Mouse (Mus musculus): ENCODE measurements around the gene Wrap53. TPM values are rescaled to one million over a fixed set of nuclear protein-coding genes. Genes with fewer than 3 reads are reported as not detected.

The Wrap53 gene
- total RNA-seq, 2 experiments from 2014 or later, result 3.2 to 3.4 TPM

DNA sequence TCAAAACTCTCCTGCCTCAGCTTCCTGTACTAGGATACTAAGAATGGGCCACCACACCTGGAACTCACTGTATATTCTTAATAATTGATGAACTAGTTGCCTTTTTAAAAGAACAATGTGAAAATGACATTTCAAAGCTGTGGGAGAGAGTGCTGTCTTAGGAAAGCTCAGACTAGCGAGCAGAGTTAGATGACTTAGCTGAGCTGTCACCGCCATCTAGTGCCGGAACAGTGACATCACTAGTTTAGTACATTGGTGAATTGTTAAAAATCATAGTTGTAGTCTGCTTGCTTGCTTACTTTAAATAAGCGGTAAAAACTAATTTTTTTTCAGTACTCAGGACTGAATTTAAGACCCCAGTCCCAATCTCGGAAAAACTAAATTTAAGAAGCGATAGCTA, 66.2 kb downstream of the Wrap53 start:
- DNase-seq, result peak; percentile 74
- Histone ChIP-seq H3K4me3 (no peak overlapping the region), H3K27ac (no peak overlapping the region)
- TF ChIP-seq CTCF (IDR thresholded peaks at IDR 0.05), result peak; percentile 86
- intact Hi-C loops (cut with DNase I), result loop anchor here (1.0 to 5.0 kb wide), 4 partner anchors 72 to 257 kb away; no protein-coding TSS in a partner anchor

Other genes starting within 250 kb of the Wrap53 start
- gene Rnf227, start 239.8 kb downstream of the Wrap53 start, total RNA-seq (2021), result not detected
- gene Chd3, start 210.8 kb downstream of the Wrap53 start, total RNA-seq (2021), result 1 to 10 TPM; 6.8 to 9.4 TPM
- 10 to 100 TPM; 62.4 to 86.0 TPM for gene Naa38, start 184.8 kb downstream of the Wrap53 start, total RNA-seq (2021)
- gene Cyb5d1, start 184.6 kb downstream of the Wrap53 start, total RNA-seq (2021), result 10 to 100 TPM; 34.9 to 36.0 TPM
- gene Tmem88, start 182.0 kb downstream of the Wrap53 start, total RNA-seq (2021), result 1 to 10 TPM; 6.5 to 7.4 TPM
- 10 to 100 TPM; 23.9 to 24.5 TPM for gene Kdm6b, start 166.6 kb downstream of the Wrap53 start, total RNA-seq (2021)
- under 1 TPM; 0.05 to 0.25 TPM for gene Dnah2, start 31.1 kb downstream of the Wrap53 start, total RNA-seq (2021)
- under 1 TPM; 0.47 to 0.48 TPM for gene Efnb3, start 20.1 kb downstream of the Wrap53 start, total RNA-seq (2021)
- gene Trp53, start 104 bp upstream of the Wrap53 start, total RNA-seq (2021), result 10 to 100 TPM; 12.9 to 16.5 TPM
- 100 to 1,000 TPM; 271 to 389 TPM for gene Atp1b2, start 25.7 kb upstream of the Wrap53 start, total RNA-seq (2021)
- not detected for gene Shbg, start 37.6 kb upstream of the Wrap53 start, total RNA-seq (2021)
- 1 to 10 TPM; 2.6 to 3.2 TPM for gene Sat2, start 41.8 kb upstream of the Wrap53 start, total RNA-seq (2021)
- 100 to 1,000 TPM in 1 of 2 experiments, 10 to 100 TPM in 1; 90.6 to 104 TPM for gene Fxr2, start 52.7 kb upstream of the Wrap53 start, total RNA-seq (2021)
- gene Sox15, start 75.1 kb upstream of the Wrap53 start, total RNA-seq (2021), result not detected
- gene Mpdu1, start 82.4 kb upstream of the Wrap53 start, total RNA-seq (2021), result 1 to 10 TPM; 8.6 to 9.7 TPM
- 1 to 10 TPM; 1.7 to 3.2 TPM for gene Cd68, start 85.9 kb upstream of the Wrap53 start, total RNA-seq (2021)
- 10 to 100 TPM; 98.0 to 98.5 TPM for gene Eif4a1, start 92.2 kb upstream of the Wrap53 start, total RNA-seq (2021)
- 10 to 100 TPM; 25.4 to 28.1 TPM for gene Senp3, start 101.8 kb upstream of the Wrap53 start, total RNA-seq (2021)
- 1 to 10 TPM in 1 of 2 experiments, under 1 TPM in 1; 0.64 to 1.1 TPM for gene Tnfsf13, start 105.5 kb upstream of the Wrap53 start, total RNA-seq (2021)
- gene Tnfsf12, start 115.6 kb upstream of the Wrap53 start, total RNA-seq (2021), result 10 to 100 TPM in 1 of 2 experiments, 1 to 10 TPM in 1; 6.5 to 10.6 TPM
- 1 to 10 TPM; 1.2 to 1.9 TPM for gene Tnfsfm13, start 115.8 kb upstream of the Wrap53 start, total RNA-seq (2021)
- 10 to 100 TPM; 26.9 to 35.4 TPM for gene Polr2a, start 178.4 kb upstream of the Wrap53 start, total RNA-seq (2021)
- not detected for gene Slc35g3, start 181.7 kb upstream of the Wrap53 start, total RNA-seq (2021)
- 10 to 100 TPM; 29.3 to 35.9 TPM for gene Zbtb4, start 185.7 kb upstream of the Wrap53 start, total RNA-seq (2021)
- 10 to 100 TPM; 23.2 to 26.3 TPM for gene Chrnb1, start 215.7 kb upstream of the Wrap53 start, total RNA-seq (2021)
- gene Fgf11, start 221.6 kb upstream of the Wrap53 start, total RNA-seq (2021), result 1 to 10 TPM; 3.9 to 4.7 TPM
- gene Tmem102, start 225.4 kb upstream of the Wrap53 start, total RNA-seq (2021), result under 1 TPM; 0.20 to 0.41 TPM
- not detected for gene Gm39566, start 235.0 kb upstream of the Wrap53 start, total RNA-seq (2021)
- gene Spem2, start 238.2 kb upstream of the Wrap53 start, total RNA-seq (2021), result not detected
- not detected for gene Spem1, start 241.9 kb upstream of the Wrap53 start, total RNA-seq (2021)